Mouse (Mus musculus): ENCODE measurements around the gene Mettl23. TPM values are rescaled to one million over a fixed set of nuclear protein-coding genes. Genes with fewer than 3 reads are reported as not detected.

The Mettl23 gene
- polyA plus RNA-seq, 1 experiment from 2014 or later: 73.9 TPM

Other genes with a start within 250 kb of the Mettl23 start
- gene Rhbdf2, start 216.3 kb upstream of the Mettl23 start, polyA plus RNA-seq (2014; fragmentation: Nextera tagmentation; extraction: Ambion mirVana): 1.1 and 1.2 TPM in 2 replicates
- 2.8 and 3.5 TPM in 2 replicates for gene Prcd, start 189.7 kb upstream of the Mettl23 start, polyA plus RNA-seq (2014; fragmentation: Nextera tagmentation; extraction: Ambion mirVana)
- 26.5 and 29.7 TPM in 2 replicates for gene Cygb, start 189.0 kb upstream of the Mettl23 start, polyA plus RNA-seq (2014; fragmentation: Nextera tagmentation; extraction: Ambion mirVana)
- not detected in 2 replicates for gene St6galnac1, start 67.8 kb upstream of the Mettl23 start, polyA plus RNA-seq (2014; fragmentation: Nextera tagmentation; extraction: Ambion mirVana)
- 29.3 and 35.5 TPM in 2 replicates for gene Mxra7, start 15.2 kb upstream of the Mettl23 start, polyA plus RNA-seq (2014; fragmentation: Nextera tagmentation; extraction: Ambion mirVana)
- 64.6 and 65.7 TPM in 2 replicates for gene Jmjd6, start 171 bp downstream of the Mettl23 start, polyA plus RNA-seq (2014; fragmentation: Nextera tagmentation; extraction: Ambion mirVana)
- gene Mfsd11, start 9.2 kb downstream of the Mettl23 start, polyA plus RNA-seq (2014; fragmentation: Nextera tagmentation; extraction: Ambion mirVana): 51.9 and 54.4 TPM in 2 replicates
- 556 and 567 TPM in 2 replicates for gene Srsf2, start 9.8 kb downstream of the Mettl23 start, polyA plus RNA-seq (2014; fragmentation: Nextera tagmentation; extraction: Ambion mirVana)
- gene Mgat5b, start 75.6 kb downstream of the Mettl23 start, polyA plus RNA-seq (2014; fragmentation: Nextera tagmentation; extraction: Ambion mirVana): 24.5 and 26.0 TPM in 2 replicates